Mouse (Mus musculus) cortical plate, adult 2 months (tissue): ENCODE measurements around the gene Miga2. TPM values are rescaled to one million over a fixed set of nuclear protein-coding genes. Genes with fewer than 3 reads are reported as not detected.

Source experiments
- H3K27ac ChIP-seq: fragments of 200-500 bp; 2 replicates; pipeline ENCODE4 v1.5.1; 2012; ENCODE audit warnings: low read length, control low read depth, inconsistent platforms; ENCODE audit not compliant: insufficient read depth
- H3K4me1 ChIP-seq: fragments of 200-500 bp; 2 replicates; pipeline ENCODE4 v1.6.1; 2011; ENCODE audit warnings: low read length; ENCODE audit not compliant: control insufficient read depth, insufficient read depth
- H3K4me3 ChIP-seq: fragments of 200-500 bp; 2 replicates; pipeline ENCODE4 v1.5.1; 2011; ENCODE audit warnings: mild to moderate bottlenecking, low read length, control low read depth; ENCODE audit not compliant: insufficient read depth
- CTCF ChIP-seq: fragments of 200-500 bp; IDR thresholded peaks from 2 replicates; pipeline ENCODE4 v1.5.1; 2011; ENCODE audit warnings: mild to moderate bottlenecking, control low read depth, low read length; ENCODE audit not compliant: insufficient read depth; ENCODE audit errors: extremely low read depth
- POLR2A ChIP-seq: fragments of 200-500 bp; IDR thresholded peaks from 2 replicates; pipeline ENCODE4 v1.6.1; 2011; ENCODE audit warnings: mild to moderate bottlenecking, low read length, control low read depth; ENCODE audit not compliant: insufficient read depth; ENCODE audit errors: extremely low read depth
- polyA plus RNA-seq: library from polyadenylated mRNA; depleted of rRNA; stranded (reverse); fragments of >200 nt; gene quantifications from 2 replicates; pipeline ENCODE4 v1.2.3, GENCODE M21; 2012

Gene Miga2
- polyA plus RNA-seq, 1 experiment: 85.6 TPM

DNA sequence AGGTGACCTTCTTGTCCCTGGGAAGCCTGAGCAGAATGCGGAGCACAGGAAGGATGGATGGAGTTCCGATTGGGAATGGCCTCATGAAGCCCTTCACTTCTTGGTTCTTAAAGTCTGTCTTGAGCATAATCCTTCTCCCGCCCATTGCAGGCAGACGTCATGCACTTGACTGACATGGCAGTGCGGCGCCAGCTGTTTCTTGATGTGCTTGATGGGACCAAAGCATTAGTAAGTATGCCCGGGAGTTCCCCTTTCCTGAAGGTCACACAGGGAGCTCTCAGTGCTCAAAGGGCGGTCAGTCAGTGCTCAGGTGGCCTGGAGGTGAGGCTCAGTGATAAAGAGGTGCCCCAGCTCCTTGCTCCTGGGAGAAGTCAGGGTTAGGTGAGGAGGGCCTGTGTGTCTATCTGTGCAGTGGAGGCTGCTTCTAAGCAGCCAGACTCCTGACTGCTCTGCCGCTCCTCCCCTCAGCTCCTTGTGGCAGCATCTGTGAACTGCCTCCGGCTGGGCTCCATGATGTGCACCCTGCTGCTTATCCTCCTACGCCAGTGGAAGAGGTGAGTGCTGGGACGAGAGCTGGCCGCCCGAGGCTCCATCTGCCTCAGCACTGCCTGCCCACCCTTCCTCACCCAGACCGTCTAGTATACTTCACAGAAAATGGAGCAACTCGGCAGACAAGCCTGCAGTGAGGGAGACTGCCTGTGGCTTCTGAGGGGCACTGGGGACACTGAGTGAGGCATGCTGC is 27.7 kb upstream of the Miga2 start:
- peaks cover 3% of the 10 kb centered on the region for H3K4me1 ChIP-seq
- TF ChIP-seq POLR2A (no peak), CTCF (0 out of 2 replicates have a peak, but pooled peaks have one; percentile 10)

DNA sequence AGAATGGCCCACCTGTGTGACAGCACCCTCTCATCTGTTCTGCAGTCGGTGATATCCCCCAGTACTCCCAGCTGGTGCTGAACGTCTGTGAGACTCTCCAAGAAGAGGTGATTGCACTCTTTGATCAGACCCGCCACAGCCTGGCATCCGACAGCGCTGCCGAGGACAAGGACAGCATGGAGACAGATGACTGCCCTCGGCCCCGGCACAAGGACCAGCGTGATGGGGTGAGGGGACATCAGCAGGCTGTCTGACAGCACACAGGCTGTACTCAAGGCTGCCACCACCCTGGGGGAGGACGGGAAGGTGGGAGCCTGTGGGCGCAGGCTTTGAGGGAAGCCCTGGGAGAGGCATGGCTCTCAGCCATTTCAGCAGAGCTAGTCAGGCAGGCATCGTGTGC is 26.9 kb upstream of the Miga2 start:
- Histone ChIP-seq H3K4me3 (no peak overlapping the region), H3K4me1 (peaks cover 3% of the 10 kb centered on the region), H3K27ac (no peak overlapping the region)
- TF ChIP-seq POLR2A (no peak), CTCF (no peak)

More for the DNA sequence above, 27.7 kb upstream of the Miga2 start:
- H3K4me3 ChIP-seq: no peak overlapping the region
- H3K27ac ChIP-seq: peak overlapping the region; percentile 50; the same call in 1 of the 2 replicates

DNA sequence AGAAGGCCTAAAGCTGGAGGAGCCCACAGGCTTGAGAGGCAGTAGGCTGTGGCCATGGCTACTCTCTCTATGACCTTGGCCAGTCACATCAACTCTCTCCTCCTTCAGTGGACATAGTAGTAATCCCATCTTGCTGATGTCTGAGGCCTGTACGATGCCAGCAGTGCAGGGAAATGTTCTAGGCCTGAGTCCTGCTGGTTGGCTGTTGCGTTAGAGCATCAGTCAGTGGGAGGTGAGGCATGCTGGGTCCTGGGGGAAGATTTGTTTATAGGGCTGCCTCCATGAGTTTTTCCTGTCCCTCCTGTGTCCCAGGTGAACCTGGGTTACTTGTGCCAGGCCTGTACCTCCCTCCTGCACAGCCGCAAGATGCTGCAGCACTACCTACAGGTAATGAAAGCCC is 22.0 kb upstream of the Miga2 start:
- Histone ChIP-seq H3K4me1 (peaks cover 2% of the 10 kb centered on the region; the same call in 1 of the 2 replicates), H3K4me3 (no peak overlapping the region), H3K27ac (no peak overlapping the region)
- TF ChIP-seq POLR2A (no peak), CTCF (no peak)

DNA sequence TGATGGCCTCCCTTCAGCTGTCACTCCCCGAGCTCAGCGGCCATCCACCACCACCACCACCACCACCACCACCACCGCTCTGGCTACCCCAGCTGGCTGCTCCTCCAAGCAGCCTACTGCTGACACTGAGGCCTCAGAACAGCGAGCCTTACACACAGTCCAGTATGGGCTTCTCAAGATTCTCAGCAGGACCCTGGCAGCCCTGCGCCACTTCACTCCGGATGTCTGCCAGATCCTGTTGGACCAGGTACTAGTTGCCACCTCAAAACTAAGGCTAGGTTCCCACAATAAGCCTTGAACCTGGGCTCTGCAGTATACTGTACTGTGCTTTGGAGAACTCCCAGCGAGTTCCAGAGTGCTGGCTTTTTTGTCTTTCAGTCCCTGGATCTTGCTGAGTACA is 21.5 kb upstream of the Miga2 start:
- no peak overlapping the region for H3K27ac ChIP-seq
- 0 out of 2 replicates have a peak, but pooled peaks have one; percentile 13 for TF ChIP-seq POLR2A
- TF ChIP-seq CTCF: no peak
- no peaks in the 10 kb centered on the region for H3K4me1 ChIP-seq
- no peak overlapping the region for H3K4me3 ChIP-seq

DNA sequence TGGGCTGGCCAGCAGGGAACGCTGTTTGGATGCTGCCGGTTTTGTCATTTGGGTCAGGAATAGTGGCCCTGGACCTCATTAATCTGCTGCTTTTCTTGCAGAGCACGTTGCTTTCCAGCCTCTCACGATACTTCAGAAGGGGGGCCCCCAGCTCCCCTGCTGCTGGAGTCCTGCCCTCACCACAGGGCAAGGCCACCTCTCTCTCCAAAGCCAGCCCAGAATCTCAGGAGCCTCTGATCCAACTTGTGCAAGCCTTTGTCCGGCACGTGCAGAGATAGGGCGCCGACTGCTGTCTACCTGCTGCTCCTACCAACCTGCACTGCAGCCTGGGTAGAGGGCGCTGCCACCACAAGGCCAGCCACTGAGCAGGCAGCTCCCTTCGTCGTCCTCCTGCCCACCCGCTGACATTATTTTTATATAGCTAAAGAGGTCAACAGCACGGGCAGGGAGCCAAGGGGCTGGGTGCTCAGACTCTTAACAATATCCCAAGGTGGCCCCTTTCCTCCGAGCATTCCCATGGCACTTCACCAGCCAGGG is 20.4 kb upstream of the Miga2 start:
- H3K4me3 ChIP-seq: no peak overlapping the region
- TF ChIP-seq CTCF: no peak
- peak; percentile 21; the same call in 1 of the 2 replicates for TF ChIP-seq POLR2A
- no peak overlapping the region for H3K27ac ChIP-seq

DNA sequence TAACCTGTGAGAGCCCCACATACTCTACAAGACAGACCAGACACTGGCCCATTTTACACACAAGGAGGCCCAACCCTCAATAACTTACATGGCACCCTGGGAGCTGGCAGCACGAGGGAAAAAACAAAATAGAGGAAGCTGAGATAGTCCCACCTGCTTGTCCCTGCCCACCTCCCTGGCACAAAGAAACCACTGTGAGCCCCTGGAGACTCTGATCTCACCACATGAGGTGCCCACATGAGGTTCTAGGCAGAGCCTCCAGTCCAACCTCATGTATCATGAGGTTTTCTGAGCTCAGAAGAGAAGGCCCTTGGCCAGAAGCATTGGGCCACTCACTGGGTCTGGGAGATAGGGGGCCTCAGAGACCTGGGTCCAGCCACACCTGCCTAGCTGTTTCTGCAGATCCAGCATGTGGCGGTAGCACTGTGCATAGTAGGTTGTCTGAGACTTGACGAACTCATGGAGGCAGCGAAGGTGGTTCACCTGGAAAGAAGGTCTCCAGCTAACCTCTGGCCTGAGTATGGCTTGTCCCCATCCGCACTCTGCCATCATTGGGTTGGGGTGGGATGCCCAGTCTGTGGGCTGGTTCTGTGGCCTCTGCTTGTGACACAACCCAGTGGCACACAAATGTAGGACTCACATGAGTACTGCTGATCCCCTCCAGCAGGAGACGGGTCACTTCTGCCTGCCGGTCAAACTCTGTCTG is 17.9 kb upstream of the Miga2 start:
- no peak for TF ChIP-seq CTCF
- no peak for TF ChIP-seq POLR2A
- Histone ChIP-seq H3K4me3 (no peak overlapping the region), H3K27ac (no peak overlapping the region), H3K4me1 (no peaks in the 10 kb centered on the region)

More for the DNA sequence above, 20.4 kb upstream of the Miga2 start:
- no peaks in the 10 kb centered on the region for H3K4me1 ChIP-seq

DNA sequence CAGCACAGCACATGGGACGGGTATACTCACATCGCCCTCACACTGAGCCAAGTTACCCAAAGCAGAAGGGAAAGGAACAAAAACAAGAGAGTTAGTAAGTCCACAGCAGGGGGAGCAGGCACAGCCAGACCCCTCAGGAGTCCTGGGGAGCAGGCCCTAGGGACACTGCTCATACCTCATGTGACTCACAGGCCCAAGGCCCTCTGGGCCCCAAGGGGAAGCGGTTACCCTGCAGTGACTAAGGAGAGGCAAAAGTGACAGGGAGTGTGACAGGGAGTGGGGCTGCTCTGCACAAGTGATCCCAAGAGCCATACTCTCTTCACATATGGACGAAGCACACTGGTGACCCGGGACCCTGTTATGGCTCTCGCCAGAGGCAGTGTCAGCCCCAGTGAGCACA is 14.8 kb upstream of the Miga2 start:
- Histone ChIP-seq H3K27ac (no peak overlapping the region), H3K4me1 (peaks cover 2% of the 10 kb centered on the region; the same call in 1 of the 2 replicates), H3K4me3 (no peak overlapping the region)
- no peak for TF ChIP-seq CTCF
- no peak for TF ChIP-seq POLR2A

DNA sequence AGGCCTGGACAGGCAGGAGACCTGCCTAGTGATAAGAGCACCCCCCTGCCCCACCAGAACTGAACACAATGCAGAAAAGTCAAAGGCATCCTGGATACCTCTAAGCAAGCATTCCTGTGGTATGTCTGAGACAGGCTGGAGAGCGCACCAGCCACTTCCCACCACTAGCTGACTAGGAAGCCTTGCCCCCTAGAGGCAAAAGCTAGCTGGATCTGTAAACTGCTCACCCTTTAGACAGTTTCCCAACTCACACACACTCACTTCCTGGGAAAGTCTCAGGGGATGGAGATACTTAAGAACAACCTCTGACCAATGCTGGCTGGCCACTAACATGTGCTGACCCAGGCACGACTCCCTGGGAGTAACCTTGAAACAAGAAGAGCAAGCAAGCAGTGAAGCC is 12.9 kb upstream of the Miga2 start:
- no peak for TF ChIP-seq POLR2A
- TF ChIP-seq CTCF: 0 out of 2 replicates have a peak, but pooled peaks have one; percentile 19
- Histone ChIP-seq H3K4me3 (no peak overlapping the region), H3K27ac (no peak overlapping the region), H3K4me1 (peaks cover 9% of the 10 kb centered on the region)

DNA sequence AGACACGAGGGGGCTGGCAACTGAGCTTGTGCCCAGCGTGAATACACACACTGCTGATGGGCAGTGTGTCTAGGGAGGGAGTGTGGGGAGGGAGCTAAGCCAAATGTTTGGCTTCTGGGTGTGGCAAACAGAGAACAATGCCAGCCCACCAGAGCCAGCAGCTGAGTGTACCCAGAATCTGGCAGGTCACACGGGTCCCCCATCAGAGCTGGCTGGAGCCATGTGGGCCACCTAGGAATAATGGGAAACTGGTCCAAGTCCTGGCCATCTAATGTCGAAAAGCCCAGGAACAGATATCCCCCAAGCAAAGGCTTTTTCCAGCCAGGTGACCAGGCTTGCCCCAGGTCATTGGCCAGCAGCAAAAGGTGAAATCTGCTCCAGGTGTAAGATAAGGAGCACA is 8.2 kb upstream of the Miga2 start:
- H3K4me1 ChIP-seq: peaks cover 17% of the 10 kb centered on the region
- H3K4me3 ChIP-seq: no peak overlapping the region
- TF ChIP-seq POLR2A (no peak), CTCF (no peak)
- H3K27ac ChIP-seq: no peak overlapping the region

DNA sequence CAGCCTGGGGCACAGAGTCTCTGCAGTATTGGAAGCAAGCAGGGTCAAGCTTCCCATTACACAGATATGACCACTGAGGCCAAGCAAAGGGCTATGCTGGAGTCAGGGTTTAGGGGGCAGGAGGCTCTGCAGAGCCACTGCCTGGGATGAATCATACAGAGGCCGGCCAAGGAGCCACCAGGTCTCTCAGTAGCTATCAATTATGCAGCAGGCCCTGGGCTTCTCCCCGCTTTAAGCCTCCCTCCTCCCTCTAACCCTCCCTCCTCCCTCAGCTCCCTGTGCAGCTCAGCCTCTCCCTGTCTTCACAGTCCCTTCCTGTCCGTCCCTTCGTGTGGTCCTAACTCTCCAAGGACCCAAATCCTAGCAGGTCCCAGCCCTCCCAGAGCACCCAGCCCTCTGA is 7.8 kb upstream of the Miga2 start:
- no peak for TF ChIP-seq CTCF
- TF ChIP-seq POLR2A: no peak
- Histone ChIP-seq H3K27ac (no peak overlapping the region), H3K4me1 (peaks cover 17% of the 10 kb centered on the region), H3K4me3 (no peak overlapping the region)
